ENCODE assay signal across 26 mouse cellular contexts in genomic region chr15:17135721-17136120, GRCm38 (mm10).
DNase-seq lines count a peak whose midpoint lies in the region; ATAC-seq and TF ChIP-seq lines count a peak whose summit lies in the region.
"Had no signal": no experiment of that assay in that cellular context is flagged by ENCODE, and none has a peak within 500 bp of the region (broad histone marks: within the 10 kb centered on the region; RNA-seq: fewer than 3 reads in every experiment).

No protein-coding gene starts in this region.

- no peaks in the 10 kb centered on the region for H3K27me3 ChIP-seq in kidney, embryonic 16.5 days (ENCODE audit: insufficient read depth, low read length)
- no peaks in the 10 kb centered on the region for H3K27me3 ChIP-seq in limb, embryonic 14.5 days (ENCODE audit: control insufficient read depth, insufficient read depth, low read length)
- H3K27me3 ChIP-seq in limb, embryonic 10.5 days (ENCODE audit: low read depth, poor library complexity, severe bottlenecking), result no peaks in the 10 kb centered on the region
- H3K27me3 ChIP-seq in intestine, embryonic 16.5 days (replicated peaks; ENCODE audit: control insufficient read depth, insufficient read depth, low read length), result no peaks in the 10 kb centered on the region
- H3K27me3 ChIP-seq: CH12.LX; embryonic facial prominence, embryonic 15.5 days; hindbrain, embryonic 12.5 days; hindbrain, embryonic 15.5 days had no signal

- 16% methylated on average over 1 of the region's 1 CpGs for WGBS in kidney, embryonic 16.5 days
- 35% methylated on average over 1 of the region's 1 CpGs for WGBS in limb, embryonic 14.5 days
- 54% methylated on average over 1 of the region's 1 CpGs for WGBS in limb, embryonic 10.5 days
- WGBS in intestine, embryonic 16.5 days, result 33% methylated on average over 1 of the region's 1 CpGs

- H3K9me3 ChIP-seq in kidney, embryonic 16.5 days (ENCODE audit: low read length), result no peaks in the 10 kb centered on the region
- no peaks in the 10 kb centered on the region for H3K9me3 ChIP-seq in limb, embryonic 14.5 days (ENCODE audit: control insufficient read depth, low read length)
- H3K9me3 ChIP-seq in limb, embryonic 10.5 days (replicated peaks), result no peaks in the 10 kb centered on the region
- no peaks in the 10 kb centered on the region for H3K9me3 ChIP-seq in intestine, embryonic 16.5 days (ENCODE audit: control insufficient read depth, low read length)
- H3K9me3 ChIP-seq: embryonic facial prominence, embryonic 15.5 days; G1E; hindbrain, embryonic 12.5 days; hindbrain, embryonic 15.5 days had no signal

- H3K27ac ChIP-seq in kidney, embryonic 16.5 days (ENCODE audit: low read length), result no peak overlapping the region
- H3K27ac ChIP-seq in limb, embryonic 14.5 days (replicated peaks; ENCODE audit: low read depth, low read length), result no peak overlapping the region
- no peak overlapping the region for H3K27ac ChIP-seq in limb, embryonic 10.5 days
- no peak overlapping the region for H3K27ac ChIP-seq in intestine, embryonic 16.5 days (ENCODE audit: low read length)
- H3K27ac ChIP-seq: embryonic facial prominence, embryonic 15.5 days; gastrocnemius, adult 2 months; hindbrain, embryonic 12.5 days; hindbrain, embryonic 15.5 days had no signal

- no peak for TF ChIP-seq POLR2A in limb, embryonic 14.5 days (IDR thresholded peaks at IDR 0.05; ENCODE audit: borderline replicate concordance, extremely low read depth, insufficient read depth, insufficient read length)

- peak; percentile 0 for DNase-seq in embryo, embryonic 10.5 days (ENCODE audit: low spot score)
- DNase-seq in embryo, embryonic 11 days, result no peak
- no peak for DNase-seq in kidney, adult 9 months
- DNase-seq in limb, embryonic 14.5 days (ENCODE audit: low spot score), result peak; percentile 3
- DNase-seq in limb, embryonic 10.5 days (ENCODE audit: low spot score), result no peak
- peak; percentile 53 for DNase-seq in 416B (ENCODE audit: low read depth)
- DNase-seq: adrenal gland, adult 2 months; adrenal gland, postnatal 14 days; B cell, adult 2 months; cerebellum, adult 11-12 months; cerebellum, adult 8-10 months; cerebellum, postnatal 10 days; cerebellum, postnatal 36 days; forebrain, postnatal 0 days; gastrocnemius, adult 2 months; gastrocnemius, postnatal 14 days; heart, adult 11 months had no signal

- H3K4me3 ChIP-seq in kidney, embryonic 16.5 days (ENCODE audit: low read length), result no peak overlapping the region
- H3K4me3 ChIP-seq in limb, embryonic 14.5 days (replicated peaks; ENCODE audit: low read length), result no peak overlapping the region
- no peak overlapping the region for H3K4me3 ChIP-seq in limb, embryonic 10.5 days
- H3K4me3 ChIP-seq in intestine, embryonic 16.5 days (ENCODE audit: low read length), result no peak overlapping the region
- H3K4me3 ChIP-seq: embryonic facial prominence, embryonic 15.5 days; gastrocnemius, adult 2 months; hindbrain, embryonic 12.5 days; hindbrain, embryonic 15.5 days had no signal

- H3K4me1 ChIP-seq in kidney, embryonic 16.5 days (ENCODE audit: insufficient read depth, low read length), result no peaks in the 10 kb centered on the region
- H3K4me1 ChIP-seq in limb, embryonic 14.5 days (ENCODE audit: control insufficient read depth, insufficient read depth, low read length), result no peaks in the 10 kb centered on the region
- H3K4me1 ChIP-seq in limb, embryonic 10.5 days, result no peaks in the 10 kb centered on the region
- H3K4me1 ChIP-seq in intestine, embryonic 16.5 days (ENCODE audit: control insufficient read depth, insufficient read depth, low read length), result no peaks in the 10 kb centered on the region
- H3K4me1 ChIP-seq: embryonic facial prominence, embryonic 15.5 days; hindbrain, embryonic 12.5 days; hindbrain, embryonic 15.5 days had no signal

- H3K4me2 ChIP-seq in kidney, embryonic 16.5 days (replicated peaks; ENCODE audit: low read depth, low read length), result no peak overlapping the region
- no peak overlapping the region for H3K4me2 ChIP-seq in limb, embryonic 14.5 days (replicated peaks; ENCODE audit: low read depth, low read length, severe bottlenecking)
- H3K4me2 ChIP-seq in intestine, embryonic 16.5 days (ENCODE audit: low read depth, low read length), result no peak overlapping the region
- H3K4me2 ChIP-seq: embryonic facial prominence, embryonic 15.5 days; heart, embryonic 11.5 days; hindbrain, embryonic 12.5 days; hindbrain, embryonic 15.5 days had no signal

- no peaks in the 10 kb centered on the region for H3K36me3 ChIP-seq in kidney, embryonic 16.5 days (ENCODE audit: insufficient read depth, low read length)
- H3K36me3 ChIP-seq in limb, embryonic 14.5 days (ENCODE audit: control insufficient read depth, insufficient read depth, low read length), result no peaks in the 10 kb centered on the region
- H3K36me3 ChIP-seq in limb, embryonic 10.5 days, result no peaks in the 10 kb centered on the region
- no peaks in the 10 kb centered on the region for H3K36me3 ChIP-seq in intestine, embryonic 16.5 days (ENCODE audit: control insufficient read depth, insufficient read depth, low read length)
- H3K36me3 ChIP-seq: embryonic facial prominence, embryonic 15.5 days; G1E; hindbrain, embryonic 12.5 days; hindbrain, embryonic 15.5 days had no signal

- peak; percentile 77; the same call in 1 of the 2 replicates for ATAC-seq in kidney, embryonic 16.5 days (ENCODE audit: low FRiP score, low TSS enrichment)
- ATAC-seq in limb, embryonic 14.5 days (ENCODE audit: low FRiP score, low read depth), result no peak
- no peak for ATAC-seq in intestine, embryonic 16.5 days
- ATAC-seq: forebrain, embryonic 14.5 days; forebrain, postnatal 0 days had no signal

- H3K9ac ChIP-seq in kidney, embryonic 16.5 days (replicated peaks; ENCODE audit: low read length), result no peak overlapping the region
- no peak overlapping the region for H3K9ac ChIP-seq in limb, embryonic 14.5 days (ENCODE audit: low read depth, low read length, severe bottlenecking)
- H3K9ac ChIP-seq in intestine, embryonic 16.5 days (ENCODE audit: low read depth, low read length), result no peak overlapping the region
- H3K9ac ChIP-seq: embryonic facial prominence, embryonic 15.5 days; forebrain, postnatal 0 days; hindbrain, embryonic 12.5 days; hindbrain, embryonic 15.5 days had no signal

Comparison
In these comparisons a context has a peak if more than half of its experiments do, and no peak if none do; other contexts are left out.
1. DNase-seq: peak in embryo, embryonic 10.5 days (single experiment), limb, embryonic 14.5 days (single experiment) and 416B (single experiment); none in embryo, embryonic 11 days (single experiment), kidney, adult 9 months (single experiment) and limb, embryonic 10.5 days (single experiment).